In genomic region chr4:143213571-143213970, GRCm38 (mm10) we compare ENCODE assay signal across 19 mouse cellular contexts.
"Had no signal": no experiment of that assay in that cellular context is flagged by ENCODE, and none has a peak within 500 bp of the region (broad histone marks: within the 10 kb centered on the region; RNA-seq: fewer than 3 reads in every experiment).

No protein-coding gene starts in this region.

- H3K27me3 ChIP-seq: limb, embryonic 12.5 days; limb, embryonic 15.5 days; liver, embryonic 15.5 days; lung, embryonic 15.5 days had no signal

- DNase-seq: kidney, adult 18-20 months; kidney, postnatal 14 days; kidney, postnatal 4 days; layer of hippocampus, adult 9-11 months; left cerebral cortex, postnatal 4 days; lung, postnatal 10 days; lung, postnatal 4 days; midbrain, embryonic 14.5 days; right cerebral cortex, adult 18-20 months; right cerebral cortex, postnatal 14 days; right cerebral cortex, postnatal 4 days; thymus, adult 2 months; thymus, postnatal 14 days; thymus, postnatal 4 days had no signal

- H3K36me3 ChIP-seq: limb, embryonic 12.5 days; limb, embryonic 15.5 days; liver, embryonic 12.5 days; liver, embryonic 15.5 days; lung, embryonic 15.5 days had no signal

- H3K9me3 ChIP-seq: limb, embryonic 12.5 days; limb, embryonic 15.5 days; liver, embryonic 12.5 days; liver, embryonic 15.5 days; lung, embryonic 15.5 days had no signal

- H3K9ac ChIP-seq: limb, embryonic 12.5 days had no signal
